Mouse (Mus musculus) liver, postnatal 0 days (tissue): ENCODE data around the gene Sp3. TPM values are rescaled to one million over a fixed set of nuclear protein-coding genes. Genes with fewer than 3 reads are reported as not detected.
A peak's percentile ranks its signal among the peaks of the same experiment; 100 is the strongest.
"Not testable (repeated sequence)": the region's sequence is repeated elsewhere in the genome, so short reads cannot be mapped to it uniquely, and the experiment has no call there.

Experiments
- ATAC-seq: fragments of 200-750 bp; cut with Nextera tagmentation; 2 replicates; pipeline ENCODE4 v1.8.0; 2017; ENCODE audit warnings: mild to moderate bottlenecking, moderate library complexity
- DNase-seq: peaks from one replicate; pipeline ENCODE4 v3.0.0-alpha.2; 2016
- H3K27ac ChIP-seq: fragments of 300-500 bp; sonication (generic); 2 replicates; pipeline ENCODE4 v1.5.1; 2014; ENCODE audit warnings: antibody characterized with exemption, moderate library complexity, mild to moderate bottlenecking, low read depth
- H3K27me3 ChIP-seq: fragments of 300-500 bp; sonication (generic); 2 replicates; pipeline ENCODE4 v1.6.1; 2014; ENCODE audit warnings: low read length, control low read depth, mixed read lengths; ENCODE audit not compliant: insufficient read depth
- H3K36me3 ChIP-seq: fragments of 300-500 bp; sonication (generic); replicated peaks from 2 replicates; pipeline ENCODE4 v1.6.1; 2014; ENCODE audit warnings: mild to moderate bottlenecking, control low read depth, low read length, moderate library complexity, mixed read lengths; ENCODE audit not compliant: insufficient read depth
- H3K4me1 ChIP-seq: fragments of 300-500 bp; sonication (generic); 2 replicates; pipeline ENCODE4 v1.6.1; 2014; ENCODE audit warnings: antibody characterized with exemption, mild to moderate bottlenecking, control low read depth; ENCODE audit not compliant: insufficient read depth
- H3K4me2 ChIP-seq: fragments of 300-500 bp; sonication (generic); 2 replicates; pipeline ENCODE4 v1.6.1; 2014; ENCODE audit warnings: low read depth, mild to moderate bottlenecking, low read length, moderate library complexity, mixed read lengths
- H3K4me3 ChIP-seq: fragments of 300-500 bp; sonication (generic); 2 replicates; pipeline ENCODE4 v1.5.1; 2014; ENCODE audit warnings: low read depth, low read length
- H3K9ac ChIP-seq: fragments of 300-500 bp; sonication (generic); replicated peaks from 2 replicates; pipeline ENCODE4 v1.6.1; 2014; ENCODE audit warnings: mild to moderate bottlenecking, moderate library complexity
- H3K9me3 ChIP-seq: fragments of 300-500 bp; sonication (generic); 2 replicates; pipeline ENCODE4 v1.6.1; 2016; ENCODE audit warnings: mild to moderate bottlenecking, control low read depth, low read length, mixed read lengths
- CTCF ChIP-seq: sonication (generic); IDR thresholded peaks from 2 replicates; pipeline ENCODE4 v1.5.1; 2016; ENCODE audit warnings: antibody characterized with exemption, low read depth
- EP300 ChIP-seq: IDR thresholded peaks from 2 replicates; pipeline ENCODE4 v1.6.1; 2016; ENCODE audit warnings: antibody characterized with exemption, low read depth, mild to moderate bottlenecking
- WGBS: fragments of 180-500 bp; shearing (Covaris S2); extraction: QIAGEN DNeasy Blood & Tissue Kit; methylation state at CpG from one replicate; pipeline ENCODE4 v1.1.7; 2014; ENCODE audit not compliant: insufficient replicate concordance; 5-methylcytosine and 5-hydroxymethylcytosine counted together
- polyA plus RNA-seq: library from polyadenylated mRNA; unstranded; fragments of >200 nt; fragmentation: Nextera tagmentation; extraction: Ambion mirVana; gene quantifications from 2 replicates; pipeline ENCODE4 v1.2.1, GENCODE M21; 2015

The Sp3 gene
- polyA plus RNA-seq, 1 experiment from 2014 or later = 20.5 TPM

- Histone ChIP-seq H3K9me3 (no peaks in the 10 kb centered on the region), H3K27me3 (no peaks in the 10 kb centered on the region), H3K36me3 (no peaks in the 10 kb centered on the region), H3K27ac (peak overlapping the region; percentile 1; the same call in 1 of the 2 replicates), H3K4me1 (peaks cover 16% of the 10 kb centered on the region), H3K9ac (no peak overlapping the region), H3K4me2 (peak overlapping the region; percentile 33), H3K4me3 (no peak overlapping the region)
- DNase-seq (peak; percentile 82), ATAC-seq (peak; percentile 71)
- TF ChIP-seq EP300 (no peak), CTCF (0 out of 2 replicates have a peak, but pooled peaks have one; percentile 3)
- 41% methylated on average over 9 of the region's 9 CpGs for WGBS
These were observed 16.6 kb upstream of the Sp3 start for GRCm38 (mm10) chr2:72996808-72997378.

DNA sequence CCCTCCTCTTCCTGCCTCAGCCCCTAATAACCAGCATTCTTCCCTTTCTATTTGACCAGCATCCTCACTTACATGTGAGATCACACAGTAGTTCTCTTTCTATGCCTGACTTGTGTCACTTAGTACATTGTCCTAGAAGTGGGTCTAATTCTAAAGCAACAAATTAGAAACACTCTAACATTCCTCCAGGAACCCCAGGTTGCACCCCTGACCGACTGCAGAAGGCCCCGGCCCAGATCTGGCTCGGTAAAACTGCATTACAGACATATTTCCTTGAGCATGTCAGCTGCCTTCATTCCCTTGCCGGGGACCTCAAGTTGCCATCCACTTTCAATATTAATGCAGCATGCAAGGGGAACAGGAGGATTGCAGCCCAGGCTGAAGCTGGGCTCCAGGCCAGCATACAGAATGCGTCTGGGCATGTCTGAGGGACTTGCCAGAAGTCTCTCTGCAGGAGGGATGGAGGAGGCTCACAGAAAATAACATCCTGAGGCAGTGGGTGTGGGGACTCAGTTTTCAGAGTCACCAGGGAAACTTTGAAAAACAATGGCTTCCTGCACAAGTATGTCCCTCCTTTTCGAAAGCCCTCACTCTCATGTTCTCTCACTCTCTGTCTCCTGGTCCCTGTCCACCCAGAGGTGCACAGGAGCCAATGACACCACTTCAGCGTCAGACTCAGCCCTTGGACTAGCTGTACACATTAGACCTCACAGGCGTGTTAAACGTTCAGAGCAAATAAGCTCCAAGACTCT is 15.3 kb upstream of the Sp3 start:
- no peak overlapping the region for H3K4me3 ChIP-seq
- DNase-seq (no peak), ATAC-seq (no peak)
- no peaks in the 10 kb centered on the region for H3K27me3 ChIP-seq
- H3K9ac ChIP-seq = no peak overlapping the region
- H3K4me2 ChIP-seq = no peak overlapping the region
- no peak overlapping the region for H3K27ac ChIP-seq
- no peaks in the 10 kb centered on the region for H3K9me3 ChIP-seq
- H3K4me1 ChIP-seq = peaks cover 14% of the 10 kb centered on the region
- 66% methylated on average over 9 of the region's 9 CpGs for WGBS
- no peak for TF ChIP-seq EP300
- no peaks in the 10 kb centered on the region for H3K36me3 ChIP-seq

DNA sequence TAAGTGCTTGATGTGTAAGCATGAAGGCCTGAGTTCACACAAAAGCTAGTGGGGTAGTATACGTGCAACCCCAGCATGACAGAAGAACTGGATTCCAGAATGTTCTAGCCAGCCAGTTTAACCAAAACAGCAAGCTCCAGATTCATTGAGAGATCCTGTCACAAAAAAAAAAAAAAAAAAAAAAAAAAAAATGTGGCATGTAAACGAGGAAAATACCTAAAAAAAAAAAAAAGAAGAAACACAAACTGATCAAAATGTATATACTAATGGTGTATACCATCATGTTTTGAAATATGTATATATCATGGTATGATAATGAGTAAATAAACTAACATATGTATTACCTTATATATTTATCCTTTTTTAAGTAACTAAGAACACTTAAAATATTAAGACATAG is 13.9 kb upstream of the Sp3 start:
- peaks cover 11% of the 10 kb centered on the region for H3K4me1 ChIP-seq
- no peak overlapping the region for H3K4me2 ChIP-seq
- peaks cover 3% of the 10 kb centered on the region for H3K9me3 ChIP-seq
- no peak for TF ChIP-seq EP300
- TF ChIP-seq CTCF = no peak
- no peak overlapping the region for H3K4me3 ChIP-seq
- no peak overlapping the region for H3K27ac ChIP-seq
- H3K36me3 ChIP-seq = no peaks in the 10 kb centered on the region
- WGBS = 73% methylated on average over 2 of the region's 2 CpGs
- ATAC-seq (no peak), DNase-seq (no peak)
- no peaks in the 10 kb centered on the region for H3K27me3 ChIP-seq
- H3K9ac ChIP-seq = no peak overlapping the region

DNA sequence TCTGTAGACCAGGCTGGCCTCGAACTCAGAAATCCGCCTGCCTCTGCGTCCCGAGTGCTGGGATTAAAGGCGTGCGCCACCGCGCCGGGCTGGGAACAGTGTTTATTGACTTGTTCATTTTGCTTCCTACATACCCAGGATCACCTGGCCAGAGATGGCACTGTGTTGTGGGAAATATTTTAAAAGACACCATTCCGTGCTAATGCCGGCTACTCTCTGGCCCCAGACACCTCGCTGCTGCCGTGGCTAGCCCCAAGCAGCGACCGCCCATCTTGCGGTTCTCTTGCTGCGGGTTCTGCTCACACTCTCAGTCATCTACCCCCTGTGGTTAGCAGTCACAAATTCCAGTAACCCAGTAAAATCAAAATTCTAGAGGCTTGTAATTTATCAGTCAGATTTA is 12.3 kb upstream of the Sp3 start:
- H3K4me3 ChIP-seq = no peak overlapping the region
- H3K4me2 ChIP-seq = no peak overlapping the region
- H3K36me3 ChIP-seq = no peaks in the 10 kb centered on the region
- ATAC-seq = no peak
- 91% methylated on average over 17 of the region's 17 CpGs for WGBS
- H3K4me1 ChIP-seq = peaks cover 6% of the 10 kb centered on the region
- no peaks in the 10 kb centered on the region for H3K27me3 ChIP-seq
- TF ChIP-seq CTCF (no peak), EP300 (no peak)
- H3K9ac ChIP-seq = no peak overlapping the region
- peaks cover 4% of the 10 kb centered on the region for H3K9me3 ChIP-seq
- DNase-seq = no peak
- H3K27ac ChIP-seq = no peak overlapping the region

DNA sequence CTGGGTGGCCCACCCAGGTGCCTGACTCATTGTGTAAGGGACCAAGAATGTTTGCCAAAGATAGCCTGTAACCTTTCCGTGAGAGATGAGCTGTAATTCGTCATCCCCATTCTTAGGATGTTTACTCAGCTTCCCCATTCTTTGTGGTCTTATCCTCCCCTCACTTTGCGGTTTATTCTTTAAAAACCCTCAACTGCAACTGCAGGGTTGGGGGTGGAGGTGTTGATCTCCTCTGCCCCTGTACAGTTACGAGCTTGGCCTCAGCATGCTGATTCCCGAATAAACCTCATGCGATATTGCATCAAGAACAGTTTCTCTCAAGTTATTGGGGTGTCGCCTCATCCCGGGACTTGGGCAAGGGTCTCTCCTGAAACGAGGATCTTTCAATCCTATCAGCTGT is 8.7 kb upstream of the Sp3 start:
- H3K4me3 ChIP-seq, H3K4me2 ChIP-seq, DNase-seq, H3K4me1 ChIP-seq, H3K36me3 ChIP-seq, H3K9ac ChIP-seq, ATAC-seq, H3K27ac ChIP-seq, H3K27me3 ChIP-seq, H3K9me3 ChIP-seq: not testable (repeated sequence)
- 84% methylated on average over 9 of the region's 9 CpGs for whole genome bisulfite sequencing

GRCm38 (mm10) chr2:72986616-72987015 is 6.4 kb upstream of the Sp3 start, which contains the start of gene Gm11084:
Gene Gm11084, minus strand, starts transcription at chr2:72986716.
- no peak within 1 kb of the TSS for H3K4me3 ChIP-seq
- H3K9ac ChIP-seq = no peak within 1 kb of the TSS
- H3K4me2 ChIP-seq = no peak within 1 kb of the TSS
- no peaks in the 10 kb centered on the region for H3K36me3 ChIP-seq
- WGBS = 79% methylated on average over 5 of the region's 5 CpGs
- no peak within 1 kb of the TSS for H3K27ac ChIP-seq
- peaks cover 13% of the 10 kb centered on the region for H3K4me1 ChIP-seq
- peaks cover 4% of the 10 kb centered on the region for H3K9me3 ChIP-seq
- no peak for TF ChIP-seq EP300
- DNase-seq = no peak
- no peak for ATAC-seq
- H3K27me3 ChIP-seq = no peaks in the 10 kb centered on the region
